Mouse (Mus musculus): ENCODE measurements around the gene Orai3. TPM values are rescaled to one million over a fixed set of nuclear protein-coding genes. Genes with fewer than 3 reads are reported as not detected.

The Orai3 gene
- polyA plus RNA-seq, 1 experiment = 21.3 TPM

GRCm38 (mm10) chr7:127798591-127798990 lies 29.0 kb downstream of the Orai3 start:
- WGBS = 81% methylated on average over 4 of the region's 4 CpGs
- Histone ChIP-seq H3K4me1 (ENCODE audit: control insufficient read depth, insufficient read depth, insufficient read length, low read length) (peaks cover 7% of the 10 kb centered on the region; the same call in 1 of the 2 replicates), H3K27ac (ENCODE audit: insufficient read depth, low read depth, low read length) (no peak overlapping the region), H3K27me3 (ENCODE audit: control insufficient read depth, insufficient read depth, low read length) (no peaks in the 10 kb centered on the region), H3K36me3 (ENCODE audit: control insufficient read depth, insufficient read depth, low read length) (peaks cover 55% of the 10 kb centered on the region), H3K4me3 (ENCODE audit: low read depth, low read length) (no peak overlapping the region)
- TF ChIP-seq POLR2A (IDR thresholded peaks at IDR 0.05; ENCODE audit: low read depth, low read length) (no peak), CTCF (IDR thresholded peaks at IDR 0.05; ENCODE audit: extremely low read depth, insufficient read length, insufficient replicate concordance, low read depth, low read length) (no peak)

- WGBS = 90% methylated on average over 13 of the region's 13 CpGs
Measured at GRCm38 (mm10) chr7:127799211-127799610, 29.6 kb downstream of the Orai3 start.

GRCm38 (mm10) chr7:127799738-127800137 lies 30.1 kb downstream of the Orai3 start:
- Histone ChIP-seq H3K4me1 (ENCODE audit: control insufficient read depth, insufficient read depth, insufficient read length, low read length) (peaks cover 12% of the 10 kb centered on the region; the same call in 1 of the 2 replicates), H3K27ac (ENCODE audit: insufficient read depth, low read depth, low read length) (no peak overlapping the region), H3K4me3 (ENCODE audit: low read depth, low read length) (no peak overlapping the region), H3K36me3 (ENCODE audit: control insufficient read depth, insufficient read depth, low read length) (peaks cover 51% of the 10 kb centered on the region), H3K27me3 (ENCODE audit: control insufficient read depth, insufficient read depth, low read length) (no peaks in the 10 kb centered on the region)
- WGBS = 92% methylated on average over 1 of the region's 1 CpGs
- no peak for TF ChIP-seq POLR2A (IDR thresholded peaks at IDR 0.05; ENCODE audit: low read depth, low read length)
- no peak for TF ChIP-seq CTCF (IDR thresholded peaks at IDR 0.05; ENCODE audit: extremely low read depth, insufficient read length, insufficient replicate concordance, low read depth, low read length)

More at GRCm38 (mm10) chr7:127799211-127799610, 29.6 kb downstream of the Orai3 start:
- Histone ChIP-seq H3K4me1 (ENCODE audit: control insufficient read depth, insufficient read depth, insufficient read length, low read length) (peaks cover 7% of the 10 kb centered on the region; the same call in 1 of the 2 replicates), H3K27ac (ENCODE audit: insufficient read depth, low read depth, low read length) (no peak overlapping the region), H3K4me3 (ENCODE audit: low read depth, low read length) (no peak overlapping the region), H3K36me3 (ENCODE audit: control insufficient read depth, insufficient read depth, low read length) (peaks cover 51% of the 10 kb centered on the region), H3K27me3 (ENCODE audit: control insufficient read depth, insufficient read depth, low read length) (no peaks in the 10 kb centered on the region)
- TF ChIP-seq CTCF (IDR thresholded peaks at IDR 0.05; ENCODE audit: extremely low read depth, insufficient read length, insufficient replicate concordance, low read depth, low read length) = no peak

GRCm38 (mm10) chr7:127800435-127801009 lies 30.9 kb downstream of the Orai3 start, which contains the start of gene Hsd3b7:
Hsd3b7 (plus strand) TSS chr7:127800604.
- Histone ChIP-seq H3K27ac (ENCODE audit: insufficient read depth, low read depth, low read length) (peak within 1 kb of the TSS; percentile 3), H3K4me3 (ENCODE audit: low read depth, low read length) (peak within 1 kb of the TSS; percentile 53), H3K27me3 (ENCODE audit: control insufficient read depth, insufficient read depth, low read length) (no peaks in the 10 kb centered on the region), H3K4me1 (ENCODE audit: control insufficient read depth, insufficient read depth, insufficient read length, low read length) (peaks cover 18% of the 10 kb centered on the region; the same call in 1 of the 2 replicates), H3K36me3 (ENCODE audit: control insufficient read depth, insufficient read depth, low read length) (peaks cover 44% of the 10 kb centered on the region)
- 4% methylated on average over 6 of the region's 6 CpGs for WGBS
- peak; percentile 99 for TF ChIP-seq CTCF (IDR thresholded peaks at IDR 0.05; ENCODE audit: extremely low read depth, insufficient read length, insufficient replicate concordance, low read depth, low read length)
- TF ChIP-seq POLR2A (IDR thresholded peaks at IDR 0.05; ENCODE audit: low read depth, low read length) = peak; percentile 60

- TF ChIP-seq CTCF (IDR thresholded peaks at IDR 0.05; ENCODE audit: extremely low read depth, insufficient read length, insufficient replicate concordance, low read depth, low read length) (no peak), POLR2A (IDR thresholded peaks at IDR 0.05; ENCODE audit: low read depth, low read length) (no peak)
- WGBS = 27% methylated on average over 8 of the region's 8 CpGs
Measured at GRCm38 (mm10) chr7:127801010-127801621, 31.5 kb downstream of the Orai3 start.

GRCm38 (mm10) chr7:127802313-127802712 lies 32.7 kb downstream of the Orai3 start:
- Histone ChIP-seq H3K36me3 (ENCODE audit: control insufficient read depth, insufficient read depth, low read length) (peaks cover 27% of the 10 kb centered on the region), H3K27ac (ENCODE audit: insufficient read depth, low read depth, low read length) (no peak overlapping the region), H3K4me1 (ENCODE audit: control insufficient read depth, insufficient read depth, insufficient read length, low read length) (peaks cover 21% of the 10 kb centered on the region), H3K27me3 (ENCODE audit: control insufficient read depth, insufficient read depth, low read length) (no peaks in the 10 kb centered on the region), H3K4me3 (ENCODE audit: low read depth, low read length) (no peak overlapping the region)
- WGBS = 91% methylated on average over 17 of the region's 17 CpGs
- TF ChIP-seq CTCF (IDR thresholded peaks at IDR 0.05; ENCODE audit: extremely low read depth, insufficient read length, insufficient replicate concordance, low read depth, low read length) (no peak), POLR2A (IDR thresholded peaks at IDR 0.05; ENCODE audit: low read depth, low read length) (no peak)

More at GRCm38 (mm10) chr7:127801010-127801621, 31.5 kb downstream of the Orai3 start:
- Histone ChIP-seq H3K4me3 (ENCODE audit: low read depth, low read length) (peak overlapping the region; percentile 53), H3K36me3 (ENCODE audit: control insufficient read depth, insufficient read depth, low read length) (peaks cover 38% of the 10 kb centered on the region), H3K4me1 (ENCODE audit: control insufficient read depth, insufficient read depth, insufficient read length, low read length) (peaks cover 18% of the 10 kb centered on the region; the same call in 1 of the 2 replicates), H3K27me3 (ENCODE audit: control insufficient read depth, insufficient read depth, low read length) (no peaks in the 10 kb centered on the region), H3K27ac (ENCODE audit: insufficient read depth, low read depth, low read length) (peak overlapping the region; percentile 3)

GRCm38 (mm10) chr7:127808821-127809220 lies 39.2 kb downstream of the Orai3 start:
- no peak overlapping the region for H3K27ac ChIP-seq (ENCODE audit: insufficient read depth, low read depth, low read length)
- no peaks in the 10 kb centered on the region for H3K27me3 ChIP-seq (ENCODE audit: control insufficient read depth, insufficient read depth, low read length)
- H3K4me1 ChIP-seq (ENCODE audit: control insufficient read depth, insufficient read depth, insufficient read length, low read length) = peaks cover 27% of the 10 kb centered on the region
- TF ChIP-seq POLR2A (IDR thresholded peaks at IDR 0.05; ENCODE audit: low read depth, low read length) (no peak), CTCF (IDR thresholded peaks at IDR 0.05; ENCODE audit: extremely low read depth, insufficient read length, insufficient replicate concordance, low read depth, low read length) (no peak)
- H3K4me3 ChIP-seq (ENCODE audit: low read depth, low read length) = no peak overlapping the region
- 67% methylated on average over 5 of the region's 5 CpGs for WGBS
- no peaks in the 10 kb centered on the region for H3K36me3 ChIP-seq (ENCODE audit: control insufficient read depth, insufficient read depth, low read length)

Data from small intestine, adult 2 months (tissue).